Mouse (Mus musculus) lung, postnatal 0 days (tissue): ENCODE measurements around the gene Ypel3. TPM values are rescaled to one million over a fixed set of nuclear protein-coding genes. Genes with fewer than 3 reads are reported as not detected.

Experiments
- ATAC-seq: fragments of 200-750 bp; cut with Nextera tagmentation; 2 replicates; pipeline ENCODE4 v1.8.0; 2017; ENCODE audit warnings: moderate library complexity
- DNase-seq: peaks from one replicate; pipeline ENCODE4 v3.0.0-alpha.2; 2016; ENCODE audit warnings: low spot score
- H3K27ac ChIP-seq: fragments of 300-500 bp; sonication (generic); 2 replicates; pipeline ENCODE4 v1.5.1; 2014; ENCODE audit warnings: antibody characterized with exemption, mild to moderate bottlenecking, low read length, mixed read lengths
- H3K27me3 ChIP-seq: fragments of 300-500 bp; sonication (generic); replicated peaks from 2 replicates; pipeline ENCODE4 v1.6.1; 2014; ENCODE audit warnings: low read length, mixed read lengths; ENCODE audit not compliant: insufficient read depth
- H3K36me3 ChIP-seq: fragments of 300-500 bp; sonication (generic); 2 replicates; pipeline ENCODE4 v1.6.1; 2014; ENCODE audit warnings: low read length, mixed read lengths; ENCODE audit not compliant: insufficient read depth
- H3K4me1 ChIP-seq: fragments of 300-500 bp; sonication (generic); 2 replicates; pipeline ENCODE4 v1.6.1; 2014; ENCODE audit warnings: antibody characterized with exemption, low read depth, low read length, mixed read lengths; ENCODE audit not compliant: insufficient read depth
- H3K4me2 ChIP-seq: fragments of 300-500 bp; sonication (generic); replicated peaks from 2 replicates; pipeline ENCODE4 v1.6.1; 2014; ENCODE audit warnings: low read depth, mild to moderate bottlenecking, low read length, moderate library complexity, mixed read lengths
- H3K4me3 ChIP-seq: fragments of 300-500 bp; sonication (generic); 2 replicates; pipeline ENCODE4 v1.5.1; 2014; ENCODE audit warnings: low read depth, low read length
- H3K9ac ChIP-seq: fragments of 300-500 bp; sonication (generic); replicated peaks from 2 replicates; pipeline ENCODE4 v1.6.1; 2014; ENCODE audit warnings: low read depth, mild to moderate bottlenecking
- H3K9me3 ChIP-seq: fragments of 300-500 bp; sonication (generic); 2 replicates; pipeline ENCODE4 v1.6.1; 2016; ENCODE audit warnings: low read length, mixed read lengths
- CTCF ChIP-seq: IDR thresholded peaks from 2 replicates; pipeline ENCODE4 v1.5.1; 2016; ENCODE audit warnings: antibody characterized with exemption, mild to moderate bottlenecking
- EP300 ChIP-seq: IDR thresholded peaks from 2 replicates; pipeline ENCODE4 v1.6.1; 2016; ENCODE audit warnings: antibody characterized with exemption, mild to moderate bottlenecking, control low read depth
- WGBS: fragments of 180-500 bp; shearing (Covaris S2); extraction: QIAGEN DNeasy Blood & Tissue Kit; methylation state at CpG from one replicate; pipeline ENCODE4 v1.1.7; 2014; 5-methylcytosine and 5-hydroxymethylcytosine counted together
- polyA plus RNA-seq: library from polyadenylated mRNA; unstranded; fragments of >200 nt; fragmentation: Nextera tagmentation; extraction: Ambion mirVana; gene quantifications from 2 replicates; pipeline ENCODE4 v1.2.1, GENCODE M21; 2015

The Ypel3 gene
- polyA plus RNA-seq, 1 experiment from 2014 or later: 340 TPM

GRCm38 (mm10) chr7:126761529-126762067 lies 15.2 kb upstream of the Ypel3 start:
- Histone ChIP-seq H3K27me3 (no peaks in the 10 kb centered on the region), H3K4me3 (no peak overlapping the region), H3K9me3 (no peaks in the 10 kb centered on the region), H3K4me1 (peaks cover 19% of the 10 kb centered on the region), H3K36me3 (peaks cover 30% of the 10 kb centered on the region; the same call in 1 of the 2 replicates), H3K4me2 (peak overlapping the region; percentile 92), H3K27ac (peak overlapping the region; percentile 98), H3K9ac (no peak overlapping the region)
- 43% methylated on average over 6 of the region's 6 CpGs for WGBS
- no peak for TF ChIP-seq CTCF
- TF ChIP-seq EP300: peak; percentile 27; the same call in 1 of the 2 replicates
- DNase-seq: peak; percentile 59
- no peak for ATAC-seq

GRCm38 (mm10) chr7:126762471-126763008 lies 14.2 kb upstream of the Ypel3 start:
- H3K4me2 ChIP-seq: peak overlapping the region; percentile 14; the same call in 1 of the 2 replicates
- ATAC-seq (no peak), DNase-seq (no peak)
- H3K9ac ChIP-seq: 0 out of 2 replicates have a peak overlapping the region, but pooled peaks have one; percentile 8
- peaks cover 34% of the 10 kb centered on the region; the same call in 1 of the 2 replicates for H3K36me3 ChIP-seq
- 43% methylated on average over 17 of the region's 17 CpGs for WGBS
- no peak for TF ChIP-seq EP300
- TF ChIP-seq CTCF: no peak
- H3K9me3 ChIP-seq: no peaks in the 10 kb centered on the region
- H3K27me3 ChIP-seq: no peaks in the 10 kb centered on the region
- peaks cover 19% of the 10 kb centered on the region for H3K4me1 ChIP-seq
- H3K4me3 ChIP-seq: no peak overlapping the region
- H3K27ac ChIP-seq: peak overlapping the region; percentile 98

- no peak overlapping the region for H3K4me2 ChIP-seq
- no peak overlapping the region for H3K27ac ChIP-seq
- no peaks in the 10 kb centered on the region for H3K27me3 ChIP-seq
- H3K36me3 ChIP-seq: peaks cover 52% of the 10 kb centered on the region; the same call in 1 of the 2 replicates
- H3K4me3 ChIP-seq: no peak overlapping the region
- no peak overlapping the region for H3K9ac ChIP-seq
- DNase-seq (peak; percentile 36), ATAC-seq (peak; percentile 28)
- peaks cover 19% of the 10 kb centered on the region for H3K4me1 ChIP-seq
- no peak for TF ChIP-seq CTCF
- TF ChIP-seq EP300: no peak
- WGBS: 63% methylated on average over 9 of the region's 9 CpGs
- no peaks in the 10 kb centered on the region for H3K9me3 ChIP-seq
Measured at GRCm38 (mm10) chr7:126765540-126765939, 11.2 kb upstream of the Ypel3 start.

GRCm38 (mm10) chr7:126766201-126766600 lies 10.6 kb upstream of the Ypel3 start, which contains the start of gene Gdpd3:
Gene Gdpd3, plus strand, starts transcription at chr7:126766334.
- DNase-seq: peak; percentile 46

GRCm38 (mm10) chr7:126767001-126767400 lies 9.8 kb upstream of the Ypel3 start:
- ATAC-seq (no peak), DNase-seq (no peak)
- H3K4me3 ChIP-seq: no peak overlapping the region
- H3K9me3 ChIP-seq: no peaks in the 10 kb centered on the region
- WGBS: 89% methylated on average over 8 of the region's 8 CpGs
- no peaks in the 10 kb centered on the region for H3K27me3 ChIP-seq
- no peak overlapping the region for H3K27ac ChIP-seq
- H3K36me3 ChIP-seq: peaks cover 59% of the 10 kb centered on the region
- no peak overlapping the region for H3K4me2 ChIP-seq
- peaks cover 11% of the 10 kb centered on the region for H3K4me1 ChIP-seq
- no peak for TF ChIP-seq EP300
- TF ChIP-seq CTCF: no peak
- no peak overlapping the region for H3K9ac ChIP-seq

More at GRCm38 (mm10) chr7:126766201-126766600, 10.6 kb upstream of the Ypel3 start, which contains the start of gene Gdpd3:
- H3K27ac ChIP-seq: no peak within 1 kb of the TSS
- H3K36me3 ChIP-seq: peaks cover 58% of the 10 kb centered on the region
- TF ChIP-seq EP300 (no peak), CTCF (no peak)
- no peak within 1 kb of the TSS for H3K4me3 ChIP-seq
- no peak within 1 kb of the TSS for H3K9ac ChIP-seq
- ATAC-seq: peak; percentile 50
- no peak within 1 kb of the TSS for H3K4me2 ChIP-seq
- no peaks in the 10 kb centered on the region for H3K27me3 ChIP-seq
- 77% methylated on average over 16 of the region's 16 CpGs for WGBS
- no peaks in the 10 kb centered on the region for H3K9me3 ChIP-seq
- H3K4me1 ChIP-seq: peaks cover 14% of the 10 kb centered on the region

DNA sequence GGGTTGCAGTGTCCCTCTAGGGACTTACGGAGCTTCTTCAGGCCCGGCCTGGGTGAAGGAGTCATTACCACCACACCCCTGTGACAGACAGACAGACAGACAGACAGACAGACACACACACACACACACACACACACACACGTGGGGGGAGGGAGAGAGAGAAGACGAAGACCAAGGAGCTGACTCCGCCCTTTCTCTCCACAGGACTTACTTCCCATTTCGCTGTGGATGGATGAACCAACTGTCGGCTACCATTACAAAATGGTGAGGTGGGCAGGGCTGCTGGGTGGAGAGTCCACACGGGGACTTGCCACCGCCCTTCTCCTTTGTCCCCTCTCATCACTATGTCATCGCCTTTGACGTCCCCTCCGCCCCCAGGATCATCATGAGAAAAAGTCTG lies 6.0 kb upstream of the Ypel3 start:
- ATAC-seq (no peak), DNase-seq (peak; percentile 43)
- Histone ChIP-seq H3K9me3 (no peaks in the 10 kb centered on the region), H3K4me2 (no peak overlapping the region), H3K9ac (no peak overlapping the region), H3K27me3 (no peaks in the 10 kb centered on the region), H3K27ac (no peak overlapping the region), H3K4me3 (no peak overlapping the region), H3K36me3 (peaks cover 29% of the 10 kb centered on the region), H3K4me1 (0 out of 2 replicates have a peak, but pooled peaks cover 4% of the 10 kb centered on the region)
- TF ChIP-seq CTCF (no peak), EP300 (no peak)
- 84% methylated on average over 12 of the region's 12 CpGs for WGBS
